Mouse (Mus musculus): ENCODE data around the gene Cpeb3. TPM values are rescaled to one million over a fixed set of nuclear protein-coding genes. Genes with fewer than 3 reads are reported as not detected.
"Not testable (repeated sequence)": the region's sequence is repeated elsewhere in the genome, so short reads cannot be mapped to it uniquely, and the experiment has no call there.

The Cpeb3 gene
- total RNA-seq, 2 experiments from 2014 or later: 87.0 to 96.0 TPM

- H3K27ac ChIP-seq: peak overlapping the region; percentile 94
Measured at GRCm38 (mm10) chr19:37174116-37174715, 34.2 kb downstream of the Cpeb3 start.

GRCm38 (mm10) chr19:37173331-37174115 lies 34.9 kb downstream of the Cpeb3 start:
- no peak for DNase-seq (ENCODE audit: extremely low spot score in 1 of 2, low spot score in 2 of 2)
- intact Hi-C loops (cut with DNase I): loop anchor here (5.0 kb wide), 1 partner anchor 116 kb away; no protein-coding TSS in a partner anchor
- Histone ChIP-seq H3K4me3 (peak overlapping the region; percentile 83), H3K27ac (peak overlapping the region; percentile 94)
- TF ChIP-seq CTCF (IDR thresholded peaks at IDR 0.05): no peak

More at GRCm38 (mm10) chr19:37174116-37174715, 34.2 kb downstream of the Cpeb3 start:
- peak overlapping the region; percentile 83 for H3K4me3 ChIP-seq
- DNase-seq (ENCODE audit: extremely low spot score in 1 of 2, low spot score in 2 of 2): peak; percentile 35 to 54
- intact Hi-C loops (cut with DNase I): loop anchor here (5.0 kb wide), 1 partner anchor 117 kb away; no protein-coding TSS in a partner anchor
- no peak for TF ChIP-seq CTCF (IDR thresholded peaks at IDR 0.05)

GRCm38 (mm10) chr19:37172566-37173130 lies 35.8 kb downstream of the Cpeb3 start:
- Histone ChIP-seq H3K4me3 (peak overlapping the region; percentile 83), H3K27ac (peak overlapping the region; percentile 94)
- DNase-seq (ENCODE audit: extremely low spot score in 1 of 2, low spot score in 2 of 2): no peak
- intact Hi-C loops (cut with DNase I): loop anchor here (5.0 kb wide), 1 partner anchor 115 kb away; no protein-coding TSS in a partner anchor
- no peak for TF ChIP-seq CTCF (IDR thresholded peaks at IDR 0.05)

- TF ChIP-seq CTCF (IDR thresholded peaks at IDR 0.05): no peak
- peak overlapping the region; percentile 83 for H3K4me3 ChIP-seq
- no peak for DNase-seq (ENCODE audit: extremely low spot score in 1 of 2, low spot score in 2 of 2)
- intact Hi-C loops (cut with DNase I): loop anchor here (5.0 kb wide), 1 partner anchor 115 kb away; no protein-coding TSS in a partner anchor
- peak overlapping the region; percentile 94; the same call in 1 of the 2 replicates for H3K27ac ChIP-seq
Measured at GRCm38 (mm10) chr19:37172096-37172495, 36.3 kb downstream of the Cpeb3 start.

- DNase-seq (ENCODE audit: extremely low spot score in 1 of 2, low spot score in 2 of 2): no peak
- intact Hi-C loops (cut with DNase I): no loop called here
- Histone ChIP-seq H3K4me3 (no peak overlapping the region), H3K27ac (no peak overlapping the region)
- no peak for TF ChIP-seq CTCF (IDR thresholded peaks at IDR 0.05)
Measured at GRCm38 (mm10) chr19:37156770-37157336, 51.5 kb downstream of the Cpeb3 start.

GRCm38 (mm10) chr19:37156040-37156439 lies 52.4 kb downstream of the Cpeb3 start:
- intact Hi-C loops (cut with DNase I): no loop called here
- H3K27ac ChIP-seq: no peak overlapping the region

GRCm38 (mm10) chr19:37147145-37147544 lies 61.3 kb downstream of the Cpeb3 start:
- TF ChIP-seq CTCF (IDR thresholded peaks at IDR 0.05): no peak
- H3K27ac ChIP-seq: no peak overlapping the region
- DNase-seq (ENCODE audit: extremely low spot score in 1 of 2, low spot score in 2 of 2): no peak
- intact Hi-C loops (cut with DNase I): no loop called here
- no peak overlapping the region for H3K4me3 ChIP-seq

More at GRCm38 (mm10) chr19:37156040-37156439, 52.4 kb downstream of the Cpeb3 start:
- DNase-seq (ENCODE audit: extremely low spot score in 1 of 2, low spot score in 2 of 2): no peak
- no peak overlapping the region for H3K4me3 ChIP-seq
- TF ChIP-seq CTCF (IDR thresholded peaks at IDR 0.05): no peak

- intact Hi-C loops (cut with DNase I): no loop called here
- Histone ChIP-seq H3K4me3 (no peak overlapping the region), H3K27ac (no peak overlapping the region)
- DNase-seq (ENCODE audit: extremely low spot score in 1 of 2, low spot score in 2 of 2): no peak
- no peak for TF ChIP-seq CTCF (IDR thresholded peaks at IDR 0.05)
Measured at GRCm38 (mm10) chr19:37145846-37146245, 62.6 kb downstream of the Cpeb3 start.

GRCm38 (mm10) chr19:37145401-37145800 lies 63.0 kb downstream of the Cpeb3 start:
- no peak for DNase-seq (ENCODE audit: extremely low spot score in 1 of 2, low spot score in 2 of 2)
- intact Hi-C loops (cut with DNase I): no loop called here
- Histone ChIP-seq H3K4me3 (no peak overlapping the region), H3K27ac (no peak overlapping the region)
- TF ChIP-seq CTCF (IDR thresholded peaks at IDR 0.05): no peak

GRCm38 (mm10) chr19:37141623-37142022 lies 66.8 kb downstream of the Cpeb3 start:
- Histone ChIP-seq H3K27ac (no peak overlapping the region), H3K4me3 (no peak overlapping the region)
- no peak for DNase-seq (ENCODE audit: extremely low spot score in 1 of 2, low spot score in 2 of 2)
- no peak for TF ChIP-seq CTCF (IDR thresholded peaks at IDR 0.05)
- intact Hi-C loops (cut with DNase I): no loop called here

GRCm38 (mm10) chr19:37137133-37137532 lies 71.3 kb downstream of the Cpeb3 start:
- Histone ChIP-seq H3K27ac (no peak overlapping the region), H3K4me3 (no peak overlapping the region)
- intact Hi-C loops (cut with DNase I): no loop called here
- DNase-seq (ENCODE audit: extremely low spot score in 1 of 2, low spot score in 2 of 2): no peak
- TF ChIP-seq CTCF (IDR thresholded peaks at IDR 0.05): no peak

GRCm38 (mm10) chr19:37135459-37135858 lies 72.9 kb downstream of the Cpeb3 start:
- intact Hi-C loops (cut with DNase I); H3K4me3 ChIP-seq; H3K27ac ChIP-seq; DNase-seq (ENCODE audit: extremely low spot score in 1 of 2, low spot score in 2 of 2): not testable (repeated sequence)

All from left cerebral cortex, adult 2 months (tissue).